Mouse (Mus musculus) right cerebral cortex, adult 2 months (tissue): ENCODE measurements around the gene Gpr155.

Experiments
- DNase-seq, 2 experiments: peaks; one replicate each; pipeline ENCODE4 v3.0.0; 2021 to 2022; ENCODE audit warnings: low spot score in 2 of 2

Gene Gpr155

GRCm38 (mm10) chr2:73322991-73323390, 63.4 kb downstream of the Gpr155 start:
- no peak for DNase-seq

- no peak for DNase-seq
These were observed 67.2 kb downstream of the Gpr155 start for GRCm38 (mm10) chr2:73319218-73319617.

- DNase-seq, result no peak
These were observed 68.9 kb downstream of the Gpr155 start for GRCm38 (mm10) chr2:73317426-73317825.

GRCm38 (mm10) chr2:73314311-73314710, 72.1 kb downstream of the Gpr155 start:
- no peak for DNase-seq

- DNase-seq, result peak; percentile 27 to 44
These were observed 73.3 kb downstream of the Gpr155 start for GRCm38 (mm10) chr2:73313117-73313501.

- peak; percentile 93 to 94 for DNase-seq
These were observed 73.9 kb downstream of the Gpr155 start, which contains the start of the genes Scrn3 and Cir1 for GRCm38 (mm10) chr2:73312152-73313116. TSS of gene Scrn3 (plus strand) at chr2:73312601. TSS of gene Cir1 (minus strand) at chr2:73312701.

- DNase-seq, result no peak
These were observed 80.4 kb downstream of the Gpr155 start for GRCm38 (mm10) chr2:73306006-73306405.

GRCm38 (mm10) chr2:73304506-73304905, 81.9 kb downstream of the Gpr155 start:
- DNase-seq, result no peak

- DNase-seq, result no peak
These were observed 83.7 kb downstream of the Gpr155 start for GRCm38 (mm10) chr2:73302722-73303121.

- DNase-seq, result no peak
These were observed 84.4 kb downstream of the Gpr155 start for GRCm38 (mm10) chr2:73301979-73302378.

GRCm38 (mm10) chr2:73298841-73299240, 87.5 kb downstream of the Gpr155 start:
- no peak for DNase-seq

- no peak for DNase-seq
These were observed 88.2 kb downstream of the Gpr155 start for GRCm38 (mm10) chr2:73298154-73298553.

- DNase-seq, result no peak
These were observed 91.3 kb downstream of the Gpr155 start for GRCm38 (mm10) chr2:73295023-73295422.
